Mouse (Mus musculus) gastrocnemius, postnatal 4 days (tissue): Measurements from ENCODE around the gene Zfp786. TPM values are rescaled to one million over a fixed set of nuclear protein-coding genes. Genes with fewer than 3 reads are reported as not detected.
"Not testable (repeated sequence)": the region's sequence is repeated elsewhere in the genome, so short reads cannot be mapped to it uniquely, and the experiment has no call there.

ENCODE experiments used
- DNase-seq, 2 experiments: peaks; one replicate each; pipeline ENCODE4 v3.0.0; 2021 to 2022; ENCODE audit warnings: low spot score in 2 of 2, mixed read lengths in 2 of 2
- long read RNA-seq, 2 experiments: library from polyadenylated mRNA; stranded (forward); transcript quantifications; one replicate each; pipeline ENCODE4 v2.0.0; 2021
- total RNA-seq, 2 experiments: library from RNA; stranded (reverse); gene quantifications; 2 replicates each; pipeline ENCODE4 v1.2.3; 2021

Zfp786 gene
- total RNA-seq: 1 to 10 TPM; 1.0 to 1.3 TPM
- long read RNA-seq, experiment 1, transcript Zfp786-201 (4 exons, 3,191 nt): major isoform, 5 of 5 reads
- long read RNA-seq, experiment 1, partial matches to known transcripts: 0 of 5 reads
- long read RNA-seq, experiment 1, other reads (novel, unspliced or antisense): 0 of 5 reads
- long read RNA-seq, experiment 2, partial matches to known transcripts: 0 of 4 reads
- long read RNA-seq, experiment 2, other reads (novel, unspliced or antisense): 0 of 4 reads

GRCm38 (mm10) chr6:47830104-47831078 lies at the start of gene Zfp786:
Gene Zfp786, minus strand, starts transcription at chr6:47830867.
- DNase-seq: peak; percentile 94 to 95

- no peak for DNase-seq
Observed at GRCm38 (mm10) chr6:47880166-47880565, 49.5 kb upstream of the Zfp786 start.

- DNase-seq: no peak
Observed at GRCm38 (mm10) chr6:47879049-47879716, 48.5 kb upstream of the Zfp786 start.

- no peak for DNase-seq
Observed at GRCm38 (mm10) chr6:47878593-47878992, 47.9 kb upstream of the Zfp786 start.

- no peak for DNase-seq
Observed at GRCm38 (mm10) chr6:47878133-47878514, 47.5 kb upstream of the Zfp786 start.

GRCm38 (mm10) chr6:47877461-47878132 lies 46.9 kb upstream of the Zfp786 start:
- peak; percentile 84 to 92 for DNase-seq

GRCm38 (mm10) chr6:47877058-47877457 lies 46.4 kb upstream of the Zfp786 start, which contains the start of gene Zfp282:
Gene Zfp282, plus strand, starts transcription at chr6:47877204.
- DNase-seq: no peak

- DNase-seq: no peak
Observed at GRCm38 (mm10) chr6:47872266-47872665, 41.6 kb upstream of the Zfp786 start.

- DNase-seq: not testable (repeated sequence)
Observed at GRCm38 (mm10) chr6:47857729-47858128, 27.1 kb upstream of the Zfp786 start.

- no peak for DNase-seq
Observed at GRCm38 (mm10) chr6:47857241-47857640, 26.6 kb upstream of the Zfp786 start.

GRCm38 (mm10) chr6:47845779-47846178 lies 15.1 kb upstream of the Zfp786 start:
- DNase-seq: no peak

GRCm38 (mm10) chr6:47842337-47842736 lies 11.7 kb upstream of the Zfp786 start:
- DNase-seq: no peak

GRCm38 (mm10) chr6:47841831-47842230 lies 11.2 kb upstream of the Zfp786 start:
- DNase-seq: no peak

- no peak for DNase-seq
Observed at GRCm38 (mm10) chr6:47841077-47841476, 10.4 kb upstream of the Zfp786 start.

GRCm38 (mm10) chr6:47837630-47838029 lies 7.0 kb upstream of the Zfp786 start:
- DNase-seq: no peak

- DNase-seq: peak in 1 of 2 experiments; percentile 18
Observed at GRCm38 (mm10) chr6:47835984-47836521, 5.4 kb upstream of the Zfp786 start.

- peak; percentile 95 to 98 for DNase-seq
Observed at GRCm38 (mm10) chr6:47835482-47835983, 4.9 kb upstream of the Zfp786 start, which contains the start of gene Zfp398. Gene Zfp398, plus strand, starts transcription at chr6:47835661.

- DNase-seq: no peak
Observed at GRCm38 (mm10) chr6:47832220-47832619, 1.6 kb upstream of the Zfp786 start.

- no peak for DNase-seq
Observed at GRCm38 (mm10) chr6:47828950-47829349, 1.7 kb downstream of the Zfp786 start.

- DNase-seq: no peak
Observed at GRCm38 (mm10) chr6:47827462-47827861, 3.2 kb downstream of the Zfp786 start.
